Mouse (Mus musculus) lung, postnatal 0 days (tissue): Measurements from ENCODE around the gene Gm11939.

Experiments used
- CTCF ChIP-seq: IDR thresholded peaks from 2 replicates; pipeline ENCODE4 v1.5.1; 2016; ENCODE audit warnings: antibody characterized with exemption, mild to moderate bottlenecking
- EP300 ChIP-seq: IDR thresholded peaks from 2 replicates; pipeline ENCODE4 v1.6.1; 2016; ENCODE audit warnings: antibody characterized with exemption, mild to moderate bottlenecking, control low read depth

DNA sequence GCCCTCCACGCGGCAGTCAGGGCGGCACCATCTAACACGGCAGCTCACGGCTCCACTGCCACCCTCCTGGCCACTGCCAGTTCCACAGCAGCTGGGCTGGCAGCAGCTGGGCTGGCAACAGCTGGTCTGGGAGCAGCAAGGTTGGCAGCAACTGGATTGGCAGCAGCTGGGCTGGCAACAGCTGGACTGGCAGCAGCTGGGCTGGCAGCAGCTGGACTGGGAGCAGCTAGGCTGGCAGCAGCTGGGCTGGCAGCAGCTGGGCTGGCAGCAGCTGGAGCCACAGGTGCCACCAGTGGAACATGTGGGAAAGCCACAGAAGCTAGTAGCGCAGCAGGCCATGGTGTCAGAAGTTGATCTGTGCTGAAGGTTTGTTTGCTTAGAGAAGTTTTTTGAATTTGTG lies 31.7 kb upstream of the Gm11939 start, which contains the start of gene Krtap1-3:
- no peak for TF ChIP-seq CTCF
- no peak for TF ChIP-seq EP300
